29 mouse cellular contexts compared by ENCODE assay signal in genomic region chr7:127648516-127649201, GRCm38 (mm10). TPM values are rescaled to one million over a fixed set of nuclear protein-coding genes. Genes with fewer than 3 reads are reported as not detected.
DNase-seq lines count a peak whose midpoint lies in the region; ATAC-seq and TF ChIP-seq lines count a peak whose summit lies in the region.
"Had no signal": no experiment of that assay in that cellular context is flagged by ENCODE, and none has a peak within 500 bp of the region (broad histone marks: within the 10 kb centered on the region; RNA-seq: fewer than 3 reads in every experiment).

No protein-coding gene starts in this region.

- no peaks in the 10 kb centered on the region for H3K4me1 ChIP-seq in intestine, postnatal 0 days (replicated peaks; ENCODE audit: control insufficient read depth, insufficient read depth, low read length)
- no peaks in the 10 kb centered on the region for H3K4me1 ChIP-seq in intestine, embryonic 15.5 days (replicated peaks)
- peaks cover 5% of the 10 kb centered on the region for H3K4me1 ChIP-seq in liver, adult 2 months (ENCODE audit: control insufficient read depth, insufficient read depth, low read length)
- H3K4me1 ChIP-seq in liver, postnatal 0 days (ENCODE audit: insufficient read depth), result no peaks in the 10 kb centered on the region
- H3K4me1 ChIP-seq in forebrain, embryonic 12.5 days, result 0 out of 2 replicates have a peak, but pooled peaks cover 4% of the 10 kb centered on the region
- H3K4me1 ChIP-seq: forebrain, embryonic 13.5 days had no signal

- H3K9ac ChIP-seq in intestine, postnatal 0 days (ENCODE audit: low read depth, low read length), result no peak overlapping the region
- no peak overlapping the region for H3K9ac ChIP-seq in intestine, embryonic 15.5 days
- no peak overlapping the region for H3K9ac ChIP-seq in liver, adult 2 months (ENCODE audit: low read depth, low read length)
- no peak overlapping the region for H3K9ac ChIP-seq in liver, postnatal 0 days (replicated peaks)
- no peak overlapping the region for H3K9ac ChIP-seq in forebrain, embryonic 12.5 days
- H3K9ac ChIP-seq: embryonic facial prominence, embryonic 13.5 days; forebrain, embryonic 13.5 days; heart, embryonic 13.5 days; hindbrain, embryonic 14.5 days had no signal

- CTCF ChIA-PET in Patski (lab: Charles Lee), result interaction anchor here (1.2 kb wide), 1 partner anchor 26 kb away, joined by 4 read pairs; no protein-coding TSS in a partner anchor

- WGBS in intestine, postnatal 0 days, result 44% methylated on average over 4 of the region's 4 CpGs
- 64% methylated on average over 4 of the region's 4 CpGs for WGBS in intestine, embryonic 15.5 days
- WGBS in liver, adult 2 months, result 45% methylated on average over 4 of the region's 4 CpGs
- WGBS in liver, postnatal 0 days (ENCODE audit: insufficient replicate concordance), result 63% methylated on average over 4 of the region's 4 CpGs
- WGBS in forebrain, embryonic 12.5 days, result 85% methylated on average over 4 of the region's 4 CpGs

- POLR2A ChIA-PET in Patski (lab: Charles Lee), result no interaction called here

- in situ Hi-C loops in Patski (cut with MboI; ENCODE audit: low pct_unique_long_range_greater_than_20kb), result no loop called here

- H3K9me3 ChIP-seq in intestine, postnatal 0 days (ENCODE audit: control insufficient read depth), result no peaks in the 10 kb centered on the region
- H3K9me3 ChIP-seq in intestine, embryonic 15.5 days, result no peaks in the 10 kb centered on the region
- H3K9me3 ChIP-seq in liver, postnatal 0 days (ENCODE audit: low read length), result no peaks in the 10 kb centered on the region
- H3K9me3 ChIP-seq in forebrain, embryonic 12.5 days, result no peaks in the 10 kb centered on the region
- H3K9me3 ChIP-seq: embryonic facial prominence, embryonic 10.5 days; embryonic facial prominence, embryonic 13.5 days; forebrain, embryonic 13.5 days; heart, embryonic 10.5 days; heart, embryonic 13.5 days had no signal

- no peak overlapping the region for H3K27ac ChIP-seq in intestine, postnatal 0 days (ENCODE audit: low read depth, low read length)
- H3K27ac ChIP-seq in intestine, embryonic 15.5 days, result no peak overlapping the region
- H3K27ac ChIP-seq in liver, adult 2 months (replicated peaks; ENCODE audit: insufficient read depth, low read depth, low read length), result no peak overlapping the region; the same call in 1 of the 2 replicates
- H3K27ac ChIP-seq in liver, postnatal 0 days (ENCODE audit: low read depth), result no peak overlapping the region
- no peak overlapping the region for H3K27ac ChIP-seq in forebrain, embryonic 12.5 days
- H3K27ac ChIP-seq: embryonic facial prominence, embryonic 10.5 days; embryonic facial prominence, embryonic 13.5 days; forebrain, embryonic 13.5 days; heart, adult 2 months; heart, embryonic 10.5 days; heart, embryonic 13.5 days; hindbrain, embryonic 14.5 days; hindbrain, postnatal 0 days had no signal

- TF ChIP-seq CTCF in intestine, postnatal 0 days (IDR thresholded peaks at IDR 0.05; ENCODE audit: low read depth), result no peak
- no peak for TF ChIP-seq CTCF in liver, adult 2 months (IDR thresholded peaks at IDR 0.05; ENCODE audit: low read depth, low read length)
- TF ChIP-seq CTCF in liver, postnatal 0 days (IDR thresholded peaks at IDR 0.05; ENCODE audit: low read depth), result no peak
- TF ChIP-seq CTCF in C2C12 (IDR thresholded peaks at IDR 0.05; ENCODE audit: control insufficient read depth, insufficient read depth, insufficient read length) (no peak), Patski (IDR thresholded peaks at IDR 0.05) (no peak)

- no peak for TF ChIP-seq POLR2A in liver, adult 2 months (IDR thresholded peaks at IDR 0.05; ENCODE audit: extremely low read depth, insufficient read depth, low read length)

- peak; percentile 58 for ATAC-seq in intestine, postnatal 0 days
- ATAC-seq in intestine, embryonic 15.5 days, result no peak
- ATAC-seq in liver, postnatal 0 days, result no peak
- ATAC-seq in Patski, result no peak
- ATAC-seq in forebrain, embryonic 12.5 days (ENCODE audit: low FRiP score), result no peak
- ATAC-seq: forebrain, embryonic 13.5 days; forebrain, embryonic 16.5 days; hindbrain, postnatal 0 days had no signal

- no peaks in the 10 kb centered on the region for H3K36me3 ChIP-seq in intestine, postnatal 0 days (ENCODE audit: control insufficient read depth, insufficient read depth)
- no peaks in the 10 kb centered on the region for H3K36me3 ChIP-seq in intestine, embryonic 15.5 days
- H3K36me3 ChIP-seq in liver, adult 2 months (ENCODE audit: control insufficient read depth, insufficient read depth, low read length), result no peaks in the 10 kb centered on the region
- no peaks in the 10 kb centered on the region for H3K36me3 ChIP-seq in liver, postnatal 0 days (replicated peaks; ENCODE audit: insufficient read depth, low read length)
- no peaks in the 10 kb centered on the region for H3K36me3 ChIP-seq in C2C12 (ENCODE audit: control insufficient read depth, insufficient read depth)
- no peaks in the 10 kb centered on the region for H3K36me3 ChIP-seq in forebrain, embryonic 12.5 days (replicated peaks)
- H3K36me3 ChIP-seq: embryonic facial prominence, embryonic 10.5 days; embryonic facial prominence, embryonic 13.5 days; heart, embryonic 10.5 days; heart, embryonic 13.5 days had no signal

- H3K4me3 ChIP-seq in intestine, postnatal 0 days (ENCODE audit: low read depth, low read length), result no peak overlapping the region
- H3K4me3 ChIP-seq in intestine, embryonic 15.5 days (replicated peaks), result no peak overlapping the region
- no peak overlapping the region for H3K4me3 ChIP-seq in liver, adult 2 months (ENCODE audit: insufficient read depth, low read depth, low read length)
- no peak overlapping the region for H3K4me3 ChIP-seq in liver, postnatal 0 days (ENCODE audit: low read depth, low read length)
- H3K4me3 ChIP-seq in C2C12 (ENCODE audit: insufficient read depth, poor library complexity, severe bottlenecking), result no peak overlapping the region
- H3K4me3 ChIP-seq in forebrain, embryonic 12.5 days (replicated peaks), result no peak overlapping the region
- H3K4me3 ChIP-seq: embryonic facial prominence, embryonic 10.5 days; embryonic facial prominence, embryonic 13.5 days; erythroblast, embryonic 14.5 days; forebrain, embryonic 13.5 days; heart, adult 2 months; heart, embryonic 10.5 days; heart, embryonic 13.5 days had no signal

- no peak for TF ChIP-seq EP300 in liver, postnatal 0 days (IDR thresholded peaks at IDR 0.05; ENCODE audit: low read depth)

- DNase-seq in liver, adult 2 months (ENCODE audit: extremely low read depth, low read depth, low spot score), result peak; percentile 64
- no peak for DNase-seq in liver, postnatal 0 days
- peak; percentile 3 for DNase-seq in Patski (ENCODE audit: low read depth, low spot score)
- no peak for DNase-seq in left cerebral cortex, postnatal 25 days (ENCODE audit: low spot score in 2 of 2)
- DNase-seq: adrenal gland, adult 8-10 months; adrenal gland, postnatal 25 days; cerebellum, adult 11-12 months; cerebellum, adult 8-10 months; cerebellum, postnatal 10 days; cerebellum, postnatal 36 days; embryo, embryonic 11 days; gastrocnemius, postnatal 10 days; gastrocnemius, postnatal 36 days; heart, adult 2 months; heart, postnatal 14 days; heart, postnatal 4 days had no signal

- intact Hi-C loops in left cerebral cortex, postnatal 25 days (cut with DNase I), result no loop called here

- H3ac ChIP-seq in C2C12 (ENCODE audit: control insufficient read depth, insufficient read length, low read depth), result no peak overlapping the region

- H3K79me2 ChIP-seq in liver, adult 2 months (ENCODE audit: control insufficient read depth, insufficient read depth, low read length), result no peaks in the 10 kb centered on the region
- H3K79me2 ChIP-seq in C2C12 (ENCODE audit: control insufficient read depth, insufficient read depth), result no peaks in the 10 kb centered on the region

- H3K4me2 ChIP-seq in intestine, postnatal 0 days (replicated peaks; ENCODE audit: low read depth), result no peak overlapping the region
- H3K4me2 ChIP-seq in intestine, embryonic 15.5 days (replicated peaks), result no peak overlapping the region
- no peak overlapping the region for H3K4me2 ChIP-seq in liver, postnatal 0 days (ENCODE audit: low read depth, low read length)
- no peak overlapping the region for H3K4me2 ChIP-seq in forebrain, embryonic 12.5 days
- H3K4me2 ChIP-seq: embryonic facial prominence, embryonic 13.5 days; forebrain, embryonic 13.5 days; heart, embryonic 13.5 days; hindbrain, embryonic 14.5 days had no signal

- H3K79me3 ChIP-seq in C2C12 (ENCODE audit: low read depth), result no peaks in the 10 kb centered on the region

- no peaks in the 10 kb centered on the region for H3K27me3 ChIP-seq in intestine, postnatal 0 days (replicated peaks; ENCODE audit: control insufficient read depth, insufficient read depth, low read length)
- no peaks in the 10 kb centered on the region for H3K27me3 ChIP-seq in intestine, embryonic 15.5 days (replicated peaks)
- H3K27me3 ChIP-seq in liver, adult 2 months (ENCODE audit: control insufficient read depth, insufficient read depth, low read length), result no peaks in the 10 kb centered on the region
- H3K27me3 ChIP-seq in liver, postnatal 0 days (ENCODE audit: insufficient read depth, low read length), result no peaks in the 10 kb centered on the region
- peaks cover 25% of the 10 kb centered on the region for H3K27me3 ChIP-seq in C2C12 (ENCODE audit: control insufficient read depth, insufficient read depth, insufficient read length)
- peaks cover 4% of the 10 kb centered on the region for H3K27me3 ChIP-seq in Patski
- no peaks in the 10 kb centered on the region for H3K27me3 ChIP-seq in forebrain, embryonic 12.5 days
- H3K27me3 ChIP-seq: embryonic facial prominence, embryonic 13.5 days; forebrain, embryonic 13.5 days had no signal

TF ChIP-seq in C2C12, 6 proteins besides CTCF, POLR2A, EP300 and RAD21:
- TF ChIP-seq USF1 (IDR thresholded peaks at IDR 0.05; ENCODE audit: low read depth), result peak; percentile 69
- no peak for TF ChIP-seq FOSL1 (IDR thresholded peaks at IDR 0.05; ENCODE audit: insufficient read depth, low read length, poor library complexity, severe bottlenecking)
- TF ChIP-seq MYOG (IDR thresholded peaks at IDR 0.05; ENCODE audit: control insufficient read depth, extremely low read depth, insufficient read length), result no peak
- TF ChIP-seq CEBPB (IDR thresholded peaks at IDR 0.05; ENCODE audit: low read depth), result no peak

RNA-seq across cellular contexts. Expression of gene Zfp629, which starts 33.1 kb away (rescaled TPM):
- 3.0 and 3.8 TPM in 2 replicates for polyA plus RNA-seq in intestine, postnatal 0 days (2015; fragmentation: Nextera tagmentation; extraction: Ambion mirVana)
- 8.8 and 9.4 TPM in 2 replicates for polyA plus RNA-seq in intestine, embryonic 15.5 days (2015; fragmentation: Nextera tagmentation; extraction: Ambion mirVana)
- total RNA-seq in liver, adult 2 months (2014; rRNA removed), result 5.0 and 7.0 TPM in 2 replicates
- polyA plus RNA-seq in liver, adult 2 months (2012; rRNA removed), result 4.8 and 5.8 TPM in 2 replicates
- 1.8 and 2.0 TPM in 2 replicates for polyA plus RNA-seq in liver, postnatal 0 days (2015; fragmentation: Nextera tagmentation; extraction: Ambion mirVana)
- polyA plus RNA-seq in C2C12 (2012; fragmentation: generic; extraction: Trizol) (5.2 TPM), Patski (2021) (20.6 TPM)
- 31.7 and 34.6 TPM in 2 replicates for polyA plus RNA-seq in forebrain, embryonic 12.5 days (2016; fragmentation: Nextera tagmentation; extraction: Ambion mirVana)
- 10 to 100 TPM; 22.2 to 24.8 TPM for total RNA-seq in left cerebral cortex, postnatal 25 days (2021)

Comparison
In these comparisons a context has a peak if more than half of its experiments do, and no peak if none do; other contexts are left out.
1. DNase-seq: peak in liver, adult 2 months (single experiment) and Patski (single experiment); none in liver, postnatal 0 days (single experiment) and left cerebral cortex, postnatal 25 days (0 of 2).